Mouse (Mus musculus): ENCODE measurements at regions not wholly inside any gene's neighbourhood (a gene's known extent, or its start where the extent isn't known, plus 50 kb on each side); places are given as distances from the start of the nearest gene placed in this dataset.

GRCm38 (mm10) chr17:10033510-10033909 lies 286.1 kb downstream of the Qk start:
- Histone ChIP-seq H3K4me3 (replicated peaks; ENCODE audit: low read length) (no peak overlapping the region), H3K9me3 (replicated peaks; ENCODE audit: control insufficient read depth, low read length) (no peaks in the 10 kb centered on the region), H3K4me2 (ENCODE audit: low read depth, low read length) (no peak overlapping the region), H3K27me3 (ENCODE audit: control insufficient read depth, insufficient read depth, low read length) (no peaks in the 10 kb centered on the region), H3K36me3 (ENCODE audit: control insufficient read depth, insufficient read depth, low read length) (no peaks in the 10 kb centered on the region), H3K9ac (ENCODE audit: low read length) (no peak overlapping the region), H3K4me1 (ENCODE audit: control insufficient read depth, insufficient read depth, low read length) (no peaks in the 10 kb centered on the region; the same call in 1 of the 2 replicates), H3K27ac (ENCODE audit: low read length) (no peak overlapping the region)
- WGBS, result 50% methylated on average over 4 of the region's 4 CpGs
- ATAC-seq (ENCODE audit: insufficient read depth, low FRiP score), result no peak

- H3K27me3 ChIP-seq (ENCODE audit: control insufficient read depth, insufficient read depth, low read length), result no peaks in the 10 kb centered on the region
- H3K9ac ChIP-seq (ENCODE audit: low read length), result no peak overlapping the region
- H3K9me3 ChIP-seq (replicated peaks; ENCODE audit: control insufficient read depth, low read length), result no peaks in the 10 kb centered on the region
- H3K4me1 ChIP-seq (ENCODE audit: control insufficient read depth, insufficient read depth, low read length), result no peaks in the 10 kb centered on the region
- no peak overlapping the region for H3K4me3 ChIP-seq (replicated peaks; ENCODE audit: low read length)
- H3K4me2 ChIP-seq (ENCODE audit: low read depth, low read length), result no peak overlapping the region
- ATAC-seq (ENCODE audit: insufficient read depth, low FRiP score), result no peak
- H3K36me3 ChIP-seq (ENCODE audit: control insufficient read depth, insufficient read depth, low read length), result no peaks in the 10 kb centered on the region
- WGBS, result 56% methylated on average over 3 of the region's 3 CpGs
- H3K27ac ChIP-seq (ENCODE audit: low read length), result no peak overlapping the region
Measured at GRCm38 (mm10) chr17:10031033-10031432, 288.6 kb downstream of the Qk start.

GRCm38 (mm10) chr17:10026770-10027169 lies 292.9 kb downstream of the Qk start:
- Histone ChIP-seq H3K4me3 (replicated peaks; ENCODE audit: low read length) (no peak overlapping the region), H3K27me3 (ENCODE audit: control insufficient read depth, insufficient read depth, low read length) (no peaks in the 10 kb centered on the region), H3K4me2 (ENCODE audit: low read depth, low read length) (no peak overlapping the region), H3K9ac (ENCODE audit: low read length) (no peak overlapping the region), H3K36me3 (ENCODE audit: control insufficient read depth, insufficient read depth, low read length) (no peaks in the 10 kb centered on the region), H3K4me1 (ENCODE audit: control insufficient read depth, insufficient read depth, low read length) (no peaks in the 10 kb centered on the region), H3K9me3 (replicated peaks; ENCODE audit: control insufficient read depth, low read length) (no peaks in the 10 kb centered on the region), H3K27ac (ENCODE audit: low read length) (no peak overlapping the region)
- ATAC-seq (ENCODE audit: insufficient read depth, low FRiP score), result no peak

- ATAC-seq (ENCODE audit: insufficient read depth, low FRiP score), result no peak
- no peaks in the 10 kb centered on the region for H3K4me1 ChIP-seq (ENCODE audit: control insufficient read depth, insufficient read depth, low read length)
- WGBS, result 66% methylated on average over 5 of the region's 5 CpGs
Measured at GRCm38 (mm10) chr17:10025212-10025611, 294.4 kb downstream of the Qk start.

GRCm38 (mm10) chr17:10024323-10024722 lies 295.3 kb downstream of the Qk start:
- Histone ChIP-seq H3K36me3 (ENCODE audit: control insufficient read depth, insufficient read depth, low read length) (no peaks in the 10 kb centered on the region), H3K27ac (ENCODE audit: low read length) (no peak overlapping the region), H3K9ac (ENCODE audit: low read length) (no peak overlapping the region), H3K4me2 (ENCODE audit: low read depth, low read length) (no peak overlapping the region), H3K9me3 (replicated peaks; ENCODE audit: control insufficient read depth, low read length) (no peaks in the 10 kb centered on the region), H3K27me3 (ENCODE audit: control insufficient read depth, insufficient read depth, low read length) (no peaks in the 10 kb centered on the region), H3K4me1 (ENCODE audit: control insufficient read depth, insufficient read depth, low read length) (no peaks in the 10 kb centered on the region), H3K4me3 (replicated peaks; ENCODE audit: low read length) (no peak overlapping the region)
- no peak for ATAC-seq (ENCODE audit: insufficient read depth, low FRiP score)

More at GRCm38 (mm10) chr17:10025212-10025611, 294.4 kb downstream of the Qk start:
- Histone ChIP-seq H3K4me2 (ENCODE audit: low read depth, low read length) (no peak overlapping the region), H3K9ac (ENCODE audit: low read length) (no peak overlapping the region), H3K36me3 (ENCODE audit: control insufficient read depth, insufficient read depth, low read length) (no peaks in the 10 kb centered on the region), H3K4me3 (replicated peaks; ENCODE audit: low read length) (no peak overlapping the region), H3K9me3 (replicated peaks; ENCODE audit: control insufficient read depth, low read length) (no peaks in the 10 kb centered on the region), H3K27me3 (ENCODE audit: control insufficient read depth, insufficient read depth, low read length) (no peaks in the 10 kb centered on the region), H3K27ac (ENCODE audit: low read length) (no peak overlapping the region)

GRCm38 (mm10) chr17:10012161-10012560 lies 307.5 kb downstream of the Qk start:
- Histone ChIP-seq H3K36me3 (ENCODE audit: control insufficient read depth, insufficient read depth, low read length) (no peaks in the 10 kb centered on the region), H3K4me2 (ENCODE audit: low read depth, low read length) (no peak overlapping the region), H3K4me3 (replicated peaks; ENCODE audit: low read length) (no peak overlapping the region), H3K9me3 (replicated peaks; ENCODE audit: control insufficient read depth, low read length) (no peaks in the 10 kb centered on the region), H3K4me1 (ENCODE audit: control insufficient read depth, insufficient read depth, low read length) (0 out of 2 replicates have a peak, but pooled peaks cover 4% of the 10 kb centered on the region), H3K27ac (ENCODE audit: low read length) (no peak overlapping the region), H3K9ac (ENCODE audit: low read length) (no peak overlapping the region), H3K27me3 (ENCODE audit: control insufficient read depth, insufficient read depth, low read length) (no peaks in the 10 kb centered on the region)
- WGBS, result 75% methylated on average over 3 of the region's 3 CpGs
- no peak for ATAC-seq (ENCODE audit: insufficient read depth, low FRiP score)

GRCm38 (mm10) chr17:10011728-10012127 lies 307.9 kb downstream of the Qk start:
- no peak overlapping the region for H3K9ac ChIP-seq (ENCODE audit: low read length)
- ATAC-seq (ENCODE audit: insufficient read depth, low FRiP score), result no peak
- WGBS, result 64% methylated on average over 8 of the region's 8 CpGs
- H3K27ac ChIP-seq (ENCODE audit: low read length), result no peak overlapping the region
- H3K36me3 ChIP-seq (ENCODE audit: control insufficient read depth, insufficient read depth, low read length), result no peaks in the 10 kb centered on the region
- no peaks in the 10 kb centered on the region for H3K27me3 ChIP-seq (ENCODE audit: control insufficient read depth, insufficient read depth, low read length)
- H3K4me2 ChIP-seq (ENCODE audit: low read depth, low read length), result no peak overlapping the region
- 0 out of 2 replicates have a peak, but pooled peaks cover 4% of the 10 kb centered on the region for H3K4me1 ChIP-seq (ENCODE audit: control insufficient read depth, insufficient read depth, low read length)
- H3K9me3 ChIP-seq (replicated peaks; ENCODE audit: control insufficient read depth, low read length), result no peaks in the 10 kb centered on the region
- H3K4me3 ChIP-seq (replicated peaks; ENCODE audit: low read length), result no peak overlapping the region

- H3K36me3 ChIP-seq (ENCODE audit: control insufficient read depth, insufficient read depth, low read length), result no peaks in the 10 kb centered on the region
- 50% methylated on average over 7 of the region's 7 CpGs for WGBS
- no peak for ATAC-seq (ENCODE audit: insufficient read depth, low FRiP score)
Measured at GRCm38 (mm10) chr17:10001071-10001591, 318.5 kb downstream of the Qk start.

GRCm38 (mm10) chr17:9995321-9995720 lies 324.3 kb downstream of the Qk start:
- WGBS, result 61% methylated on average over 5 of the region's 5 CpGs
- Histone ChIP-seq H3K36me3 (ENCODE audit: control insufficient read depth, insufficient read depth, low read length) (no peaks in the 10 kb centered on the region), H3K27ac (ENCODE audit: low read length) (no peak overlapping the region), H3K4me3 (replicated peaks; ENCODE audit: low read length) (no peak overlapping the region), H3K4me2 (ENCODE audit: low read depth, low read length) (no peak overlapping the region), H3K4me1 (ENCODE audit: control insufficient read depth, insufficient read depth, low read length) (no peaks in the 10 kb centered on the region), H3K9me3 (replicated peaks; ENCODE audit: control insufficient read depth, low read length) (no peaks in the 10 kb centered on the region), H3K27me3 (ENCODE audit: control insufficient read depth, insufficient read depth, low read length) (no peaks in the 10 kb centered on the region), H3K9ac (ENCODE audit: low read length) (no peak overlapping the region)
- ATAC-seq (ENCODE audit: insufficient read depth, low FRiP score), result no peak

More at GRCm38 (mm10) chr17:10001071-10001591, 318.5 kb downstream of the Qk start:
- Histone ChIP-seq H3K9ac (ENCODE audit: low read length) (no peak overlapping the region), H3K27ac (ENCODE audit: low read length) (no peak overlapping the region), H3K4me1 (ENCODE audit: control insufficient read depth, insufficient read depth, low read length) (no peaks in the 10 kb centered on the region), H3K27me3 (ENCODE audit: control insufficient read depth, insufficient read depth, low read length) (no peaks in the 10 kb centered on the region), H3K9me3 (replicated peaks; ENCODE audit: control insufficient read depth, low read length) (no peaks in the 10 kb centered on the region), H3K4me3 (replicated peaks; ENCODE audit: low read length) (no peak overlapping the region), H3K4me2 (ENCODE audit: low read depth, low read length) (no peak overlapping the region)

- Histone ChIP-seq H3K9ac (ENCODE audit: low read length) (no peak overlapping the region), H3K36me3 (ENCODE audit: control insufficient read depth, insufficient read depth, low read length) (no peaks in the 10 kb centered on the region), H3K27me3 (ENCODE audit: control insufficient read depth, insufficient read depth, low read length) (no peaks in the 10 kb centered on the region), H3K27ac (ENCODE audit: low read length) (no peak overlapping the region), H3K4me1 (ENCODE audit: control insufficient read depth, insufficient read depth, low read length) (no peaks in the 10 kb centered on the region), H3K4me2 (ENCODE audit: low read depth, low read length) (no peak overlapping the region), H3K4me3 (replicated peaks; ENCODE audit: low read length) (no peak overlapping the region), H3K9me3 (replicated peaks; ENCODE audit: control insufficient read depth, low read length) (peaks cover 5% of the 10 kb centered on the region; the same call in 1 of the 2 replicates)
- 81% methylated on average over 1 of the region's 1 CpGs for WGBS
- no peak for ATAC-seq (ENCODE audit: insufficient read depth, low FRiP score)
Measured at GRCm38 (mm10) chr17:9990744-9991143, 321.2 kb upstream of the Pabpc6 start.
